In genomic region chr12:32896496-32896895, GRCm38 (mm10) we compare ENCODE assay signal across 10 mouse cellular contexts. TPM values are rescaled to one million over a fixed set of nuclear protein-coding genes. Genes with fewer than 3 reads are reported as not detected.
DNase-seq lines count a peak whose midpoint lies in the region; ATAC-seq and TF ChIP-seq lines count a peak whose summit lies in the region.
"Had no signal": no experiment of that assay in that cellular context is flagged by ENCODE, and none has a peak within 500 bp of the region (broad histone marks: within the 10 kb centered on the region; RNA-seq: fewer than 3 reads in every experiment).

No protein-coding gene starts in this region.

- no peak for DNase-seq in frontal cortex, postnatal 25 days (ENCODE audit: low spot score in 2 of 2)
- peak; percentile 81 for DNase-seq in brain, adult 2 months (ENCODE audit: low read depth, low spot score)
- DNase-seq in gastrocnemius, postnatal 10 days, result peak; percentile 59
- DNase-seq in kidney, adult 8-10 months, result no peak
- no peak for DNase-seq in kidney, postnatal 36 days
- DNase-seq in thymus, postnatal 36 days, result no peak
- DNase-seq: spleen, adult 18-20 months; thymus, postnatal 25 days had no signal

- no peak overlapping the region for H3K4me3 ChIP-seq in myocyte

- H3K79me2 ChIP-seq in myocyte (ENCODE audit: control insufficient read depth, insufficient read depth), result no peaks in the 10 kb centered on the region

- TF ChIP-seq POLR2A in myocyte (IDR thresholded peaks at IDR 0.05; ENCODE audit: insufficient read length, low read depth), result no peak

- no peak overlapping the region for H3K4me2 ChIP-seq in myocyte (ENCODE audit: low read depth)

- no peaks in the 10 kb centered on the region for H3K36me3 ChIP-seq in myocyte (ENCODE audit: control insufficient read depth, insufficient read depth)

- H3ac ChIP-seq in myocyte (ENCODE audit: control insufficient read depth, insufficient read length), result no peak overlapping the region

- peak; percentile 86 for ATAC-seq in frontal cortex, adult (ENCODE audit: low TSS enrichment)

- H3K27me3 ChIP-seq in myocyte (ENCODE audit: control insufficient read depth, insufficient read depth, insufficient read length), result no peaks in the 10 kb centered on the region

TF ChIP-seq in myocyte, 11 proteins besides CTCF, POLR2A, EP300 and RAD21:
- peak in 2 of 3 experiments; percentile 6 to 7 for TF ChIP-seq MYOG (IDR thresholded peaks at IDR 0.05; ENCODE audit: control insufficient read depth in 1 of 3, insufficient read depth in 1 of 3, insufficient read length in 2 of 3, low read depth in 2 of 3)
- no peak for TF ChIP-seq CEBPB (IDR thresholded peaks at IDR 0.05; ENCODE audit: insufficient read depth, poor library complexity, severe bottlenecking)
- TF ChIP-seq E2F4 (IDR thresholded peaks at IDR 0.05; ENCODE audit: insufficient read depth), result no peak
- TF ChIP-seq TCF3 (IDR thresholded peaks at IDR 0.05; ENCODE audit: insufficient read length, low read depth), result no peak
- peak in 1 of 3 experiments; percentile 5 for TF ChIP-seq MYOD1 (IDR thresholded peaks at IDR 0.05; ENCODE audit: control insufficient read depth in 1 of 3, insufficient read length in 2 of 3, low read depth in 2 of 3)
- no peak for TF ChIP-seq REST (IDR thresholded peaks at IDR 0.05; ENCODE audit: insufficient read depth, insufficient read length)

RNA-seq across cellular contexts. Expression of gene Sypl, which starts 57.2 kb away (rescaled TPM):
- 100 to 1,000 TPM; 123 to 128 TPM for total RNA-seq in gastrocnemius, postnatal 10 days (2021)
- 64.0 TPM for polyA plus RNA-seq in myocyte (2012; fragmentation: generic; extraction: Trizol)

Comparison
In these comparisons a context has a peak if more than half of its experiments do, and no peak if none do; other contexts are left out.
1. DNase-seq: peak in brain, adult 2 months (single experiment) and gastrocnemius, postnatal 10 days (single experiment); none in frontal cortex, postnatal 25 days (0 of 2), kidney, adult 8-10 months (0 of 2), kidney, postnatal 36 days (0 of 2) and thymus, postnatal 36 days (0 of 2).